Mouse (Mus musculus) myocyte (in vitro differentiated cells): ENCODE measurements around the gene Zfp358. TPM values are rescaled to one million over a fixed set of nuclear protein-coding genes. Genes with fewer than 3 reads are reported as not detected.

Source experiments
- H3K27me3 ChIP-seq: one replicate; pipeline ENCODE4 v1.6.1; 2011; ENCODE audit not compliant: control insufficient read depth, insufficient read depth, insufficient read length
- H3K36me3 ChIP-seq: one replicate; pipeline ENCODE4 v1.6.1; 2011; ENCODE audit not compliant: control insufficient read depth, insufficient read depth
- H3K4me2 ChIP-seq: one replicate; pipeline ENCODE4 v1.6.1; 2011; ENCODE audit warnings: low read depth, control low read depth
- H3K4me3 ChIP-seq: one replicate; pipeline ENCODE4 v1.5.1; 2011; ENCODE audit warnings: mild to moderate bottlenecking, control low read depth, moderate library complexity
- H3K79me2 ChIP-seq: one replicate; pipeline ENCODE4 v1.6.1; 2011; ENCODE audit not compliant: control insufficient read depth, insufficient read depth
- H3ac ChIP-seq: one replicate; pipeline ENCODE4 v1.6.1; 2011; ENCODE audit not compliant: control insufficient read depth, insufficient read length
- CEBPB ChIP-seq: IDR thresholded peaks from 2 replicates; pipeline ENCODE4 v1.6.1; 2011; ENCODE audit warnings: mild to moderate bottlenecking, moderate library complexity; ENCODE audit not compliant: poor library complexity, insufficient read depth, severe bottlenecking
- E2F4 ChIP-seq: IDR thresholded peaks from one replicate; pipeline ENCODE4 v1.6.1; 2011; ENCODE audit warnings: mild to moderate bottlenecking, control low read depth, moderate library complexity; ENCODE audit not compliant: insufficient read depth
- MAX ChIP-seq: IDR thresholded peaks from one replicate; pipeline ENCODE4 v1.6.1; 2011; ENCODE audit warnings: low read depth, mild to moderate bottlenecking, control low read depth
- MYOD1 ChIP-seq, 3 experiments: IDR thresholded peaks; one replicate each; pipeline ENCODE4 v1.6.1; 2011; ENCODE audit warnings: control low read depth in 2 of 3, low read depth in 2 of 3, mild to moderate bottlenecking in 2 of 3, moderate library complexity in 1 of 3; ENCODE audit not compliant: insufficient read length in 2 of 3, control insufficient read depth in 1 of 3
- MYOG ChIP-seq, 3 experiments: IDR thresholded peaks; one replicate each; pipeline ENCODE4 v1.6.1; 2011; ENCODE audit warnings: control low read depth in 2 of 3, low read depth in 2 of 3, mild to moderate bottlenecking in 2 of 3; ENCODE audit not compliant: insufficient read length in 2 of 3, control insufficient read depth in 1 of 3, insufficient read depth in 1 of 3
- POLR2A ChIP-seq: IDR thresholded peaks from one replicate; pipeline ENCODE4 v1.6.1; 2011; ENCODE audit warnings: low read depth, mild to moderate bottlenecking, control low read depth, moderate library complexity; ENCODE audit not compliant: insufficient read length
- POLR2AphosphoS2 ChIP-seq: IDR thresholded peaks from one replicate; pipeline ENCODE4 v1.6.1; 2011; ENCODE audit warnings: low read depth, control low read depth; ENCODE audit not compliant: insufficient read length
- REST ChIP-seq: IDR thresholded peaks from one replicate; pipeline ENCODE4 v1.6.1; 2011; ENCODE audit warnings: mild to moderate bottlenecking, control low read depth, moderate library complexity; ENCODE audit not compliant: insufficient read depth, insufficient read length
- SRF ChIP-seq: IDR thresholded peaks from one replicate; pipeline ENCODE4 v1.6.1; 2011; ENCODE audit warnings: low read depth; ENCODE audit not compliant: control insufficient read depth, insufficient read length
- TCF12 ChIP-seq: IDR thresholded peaks from one replicate; pipeline ENCODE4 v1.6.1; 2011; ENCODE audit warnings: mild to moderate bottlenecking, control low read depth; ENCODE audit not compliant: poor library complexity, insufficient read depth, severe bottlenecking
- TCF3 ChIP-seq: IDR thresholded peaks from one replicate; pipeline ENCODE4 v1.6.1; 2011; ENCODE audit warnings: low read depth, control low read depth; ENCODE audit not compliant: insufficient read length
- USF1 ChIP-seq: IDR thresholded peaks from one replicate; pipeline ENCODE4 v1.6.1; 2011; ENCODE audit warnings: low read depth, mild to moderate bottlenecking, control low read depth, moderate library complexity
- polyA plus RNA-seq: library from polyadenylated mRNA; unstranded; fragments of >200 nt; fragmentation: generic; extraction: Trizol; gene quantifications from one replicate; pipeline ENCODE4 v1.2.1, GENCODE M21; 2012; ENCODE audit warnings: missing spikeins

The Zfp358 gene
- polyA plus RNA-seq, 1 experiment: 29.2 TPM

- no peak overlapping the region for H3K4me3 ChIP-seq
- no peaks in the 10 kb centered on the region for H3K36me3 ChIP-seq
- H3K4me2 ChIP-seq: no peak overlapping the region
- no peaks in the 10 kb centered on the region for H3K27me3 ChIP-seq
- TF ChIP-seq TCF12: no peak
- no peak for TF ChIP-seq MYOD1 (IDR thresholded peaks at IDR 0.05; ENCODE audit: control insufficient read depth in 1 of 3, insufficient read length in 2 of 3, low read depth in 2 of 3)
- no peak for TF ChIP-seq POLR2A
- no peak for TF ChIP-seq MYOG (IDR thresholded peaks at IDR 0.05; ENCODE audit: control insufficient read depth in 1 of 3, insufficient read depth in 1 of 3, insufficient read length in 2 of 3, low read depth in 2 of 3)
- no peak for TF ChIP-seq E2F4
- no peak for TF ChIP-seq REST
- no peak for TF ChIP-seq USF1
- TF ChIP-seq MAX: no peak
- no peak for TF ChIP-seq CEBPB
- no peak for TF ChIP-seq POLR2AphosphoS2
- TF ChIP-seq SRF: no peak
- no peak for TF ChIP-seq TCF3
- H3ac ChIP-seq: no peak overlapping the region
- no peaks in the 10 kb centered on the region for H3K79me2 ChIP-seq
Measured at GRCm38 (mm10) chr8:3537666-3538065, 44.7 kb downstream of the Zfp358 start.

GRCm38 (mm10) chr8:3539146-3539545 is 46.2 kb downstream of the Zfp358 start:
- Histone ChIP-seq H3K36me3 (no peaks in the 10 kb centered on the region), H3K79me2 (no peaks in the 10 kb centered on the region)
- TF ChIP-seq TCF3: no peak
- TF ChIP-seq MAX: no peak
- TF ChIP-seq CEBPB: no peak
- TF ChIP-seq MYOD1 (IDR thresholded peaks at IDR 0.05; ENCODE audit: control insufficient read depth in 1 of 3, insufficient read length in 2 of 3, low read depth in 2 of 3): no peak
- TF ChIP-seq MYOG (IDR thresholded peaks at IDR 0.05; ENCODE audit: control insufficient read depth in 1 of 3, insufficient read depth in 1 of 3, insufficient read length in 2 of 3, low read depth in 2 of 3): no peak
- no peak for TF ChIP-seq POLR2AphosphoS2
- TF ChIP-seq REST: no peak
- no peak for TF ChIP-seq SRF
- TF ChIP-seq E2F4: no peak
- no peak for TF ChIP-seq USF1
- TF ChIP-seq POLR2A: no peak
- no peak for TF ChIP-seq TCF12

GRCm38 (mm10) chr8:3540076-3540475 is 47.1 kb downstream of the Zfp358 start:
- Histone ChIP-seq H3K79me2 (no peaks in the 10 kb centered on the region), H3K36me3 (no peaks in the 10 kb centered on the region), H3K27me3 (no peaks in the 10 kb centered on the region), H3K4me2 (no peak overlapping the region), H3ac (no peak overlapping the region), H3K4me3 (no peak overlapping the region)
- TF ChIP-seq TCF3: no peak
- no peak for TF ChIP-seq MAX
- no peak for TF ChIP-seq CEBPB
- TF ChIP-seq E2F4: no peak
- TF ChIP-seq SRF: no peak
- no peak for TF ChIP-seq POLR2AphosphoS2
- no peak for TF ChIP-seq REST
- TF ChIP-seq POLR2A: no peak
- TF ChIP-seq MYOG (IDR thresholded peaks at IDR 0.05; ENCODE audit: control insufficient read depth in 1 of 3, insufficient read depth in 1 of 3, insufficient read length in 2 of 3, low read depth in 2 of 3): no peak
- TF ChIP-seq MYOD1 (IDR thresholded peaks at IDR 0.05; ENCODE audit: control insufficient read depth in 1 of 3, insufficient read length in 2 of 3, low read depth in 2 of 3): no peak
- TF ChIP-seq USF1: no peak
- no peak for TF ChIP-seq TCF12

More at GRCm38 (mm10) chr8:3539146-3539545, 46.2 kb downstream of the Zfp358 start:
- Histone ChIP-seq H3K27me3 (no peaks in the 10 kb centered on the region), H3K4me2 (no peak overlapping the region), H3K4me3 (no peak overlapping the region), H3ac (no peak overlapping the region)

GRCm38 (mm10) chr8:3546511-3546910 is 53.6 kb downstream of the Zfp358 start:
- Histone ChIP-seq H3K27me3 (no peaks in the 10 kb centered on the region), H3K79me2 (no peaks in the 10 kb centered on the region), H3K36me3 (no peaks in the 10 kb centered on the region), H3ac (no peak overlapping the region), H3K4me2 (no peak overlapping the region), H3K4me3 (no peak overlapping the region)
- TF ChIP-seq USF1 (no peak), MYOD1 (IDR thresholded peaks at IDR 0.05; ENCODE audit: control insufficient read depth in 1 of 3, insufficient read length in 2 of 3, low read depth in 2 of 3) (no peak), POLR2AphosphoS2 (no peak), TCF3 (no peak), SRF (no peak), TCF12 (no peak), MAX (no peak), E2F4 (no peak), REST (no peak)

Other genes with a start within 250 kb of the Zfp358 start
- gene Insr, start 213.5 kb upstream of the Zfp358 start, polyA plus RNA-seq: 4.6 TPM
- not detected for gene A430078G23Rik, start 139.7 kb upstream of the Zfp358 start, polyA plus RNA-seq
- 10.7 TPM for gene Arhgef18, start 100.1 kb upstream of the Zfp358 start, polyA plus RNA-seq
- gene Pex11g, start 25.5 kb upstream of the Zfp358 start, polyA plus RNA-seq: 5.5 TPM
- not detected for gene Tex45, start 22.3 kb upstream of the Zfp358 start, polyA plus RNA-seq
- gene Mcoln1, start 7.3 kb downstream of the Zfp358 start, polyA plus RNA-seq: 44.1 TPM
- 14.8 TPM for gene Pnpla6, start 22.2 kb downstream of the Zfp358 start, polyA plus RNA-seq
- 0.05 TPM for gene C330021F23Rik, start 74.9 kb downstream of the Zfp358 start, polyA plus RNA-seq
- 0.05 TPM for gene Camsap3, start 94.2 kb downstream of the Zfp358 start, polyA plus RNA-seq
- 44.6 TPM for gene Xab2, start 128.2 kb downstream of the Zfp358 start, polyA plus RNA-seq
- gene Pet100, start 128.4 kb downstream of the Zfp358 start, polyA plus RNA-seq: 51.7 TPM
- gene Pcp2, start 132.4 kb downstream of the Zfp358 start, polyA plus RNA-seq: 0.62 TPM
- gene Stxbp2, start 137.8 kb downstream of the Zfp358 start, polyA plus RNA-seq: 7.7 TPM
- gene Retn, start 162.6 kb downstream of the Zfp358 start, polyA plus RNA-seq: not detected
- not detected for gene Mcemp1, start 172.6 kb downstream of the Zfp358 start, polyA plus RNA-seq
- gene Fcor, start 179.2 kb downstream of the Zfp358 start, polyA plus RNA-seq: 0.32 TPM
- 35.8 TPM for gene Trappc5, start 183.2 kb downstream of the Zfp358 start, polyA plus RNA-seq
- gene Fcer2a, start 201.0 kb downstream of the Zfp358 start, polyA plus RNA-seq: 0.02 TPM
- not detected for gene Clec4g, start 227.5 kb downstream of the Zfp358 start, polyA plus RNA-seq